Mouse (Mus musculus): Measurements from ENCODE around the gene Duoxa1. TPM values are rescaled to one million over a fixed set of nuclear protein-coding genes. Genes with fewer than 3 reads are reported as not detected.

The Duoxa1 gene
- polyA plus RNA-seq, 2 experiments, result 6.9 to 10.3 TPM

DNA sequence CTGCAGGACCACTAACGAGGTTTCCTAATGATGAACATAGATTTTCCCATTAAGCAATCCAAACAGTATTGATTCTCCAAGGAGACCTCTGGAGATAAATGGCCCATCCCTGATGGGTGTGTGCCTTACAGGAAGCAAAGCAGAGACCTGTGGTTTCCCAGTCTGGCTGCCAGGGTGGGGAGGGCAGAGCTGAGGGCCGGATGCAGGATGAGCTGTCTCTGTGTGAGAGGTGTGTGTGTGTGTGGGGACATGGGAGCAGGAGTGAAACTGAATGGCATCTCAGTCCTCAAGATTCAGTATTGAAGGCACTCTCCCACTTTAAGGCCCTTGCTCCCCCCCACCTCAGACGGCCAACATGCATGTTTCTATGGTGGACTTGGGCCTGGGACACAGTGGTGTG is 42.7 kb upstream of the Duoxa1 start:
- Histone ChIP-seq H3K4me2 (replicated peaks; ENCODE audit: low read depth, low read length, severe bottlenecking) (no peak overlapping the region), H3K9me3 (ENCODE audit: control insufficient read depth, low read length) (no peaks in the 10 kb centered on the region), H3K9ac (ENCODE audit: low read depth, low read length, severe bottlenecking) (no peak overlapping the region), H3K36me3 (ENCODE audit: control insufficient read depth, insufficient read depth, low read length) (peaks cover 58% of the 10 kb centered on the region), H3K4me3 (replicated peaks; ENCODE audit: low read length) (no peak overlapping the region), H3K4me1 (ENCODE audit: control insufficient read depth, insufficient read depth, low read length) (peaks cover 3% of the 10 kb centered on the region; the same call in 1 of the 2 replicates), H3K27me3 (ENCODE audit: control insufficient read depth, insufficient read depth, low read length) (no peaks in the 10 kb centered on the region), H3K27ac (replicated peaks; ENCODE audit: low read depth, low read length) (no peak overlapping the region)
- 87% methylated on average over 3 of the region's 3 CpGs for WGBS
- DNase-seq (ENCODE audit: low spot score), result no peak
- TF ChIP-seq POLR2A (IDR thresholded peaks at IDR 0.05; ENCODE audit: borderline replicate concordance, extremely low read depth, insufficient read depth, insufficient read length), result no peak
- no peak for ATAC-seq (ENCODE audit: low FRiP score, low read depth)

DNA sequence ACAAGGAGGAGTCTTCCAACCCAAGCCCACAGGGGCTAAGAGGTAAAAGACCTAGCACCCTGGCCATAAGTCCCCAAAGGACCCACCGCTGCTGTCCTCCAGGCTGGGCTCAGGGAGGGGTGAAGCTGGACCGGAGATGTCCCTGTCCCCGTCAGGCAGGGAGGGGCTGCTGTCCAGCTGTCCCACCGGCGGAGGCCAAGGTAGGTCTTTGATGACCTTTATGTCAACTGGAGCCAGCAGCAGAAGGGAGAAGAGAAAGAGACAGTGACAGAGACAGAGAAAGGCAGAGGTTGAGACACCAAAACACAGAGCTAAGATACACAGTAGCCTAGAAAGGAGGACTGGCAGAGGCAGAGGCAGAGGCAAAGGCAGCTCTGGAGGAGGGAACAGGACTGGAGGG is 41.9 kb upstream of the Duoxa1 start:
- Histone ChIP-seq H3K27me3 (ENCODE audit: control insufficient read depth, insufficient read depth, low read length) (no peaks in the 10 kb centered on the region), H3K4me2 (replicated peaks; ENCODE audit: low read depth, low read length, severe bottlenecking) (no peak overlapping the region), H3K4me3 (replicated peaks; ENCODE audit: low read length) (no peak overlapping the region), H3K27ac (replicated peaks; ENCODE audit: low read depth, low read length) (no peak overlapping the region), H3K4me1 (ENCODE audit: control insufficient read depth, insufficient read depth, low read length) (peaks cover 3% of the 10 kb centered on the region; the same call in 1 of the 2 replicates), H3K9me3 (ENCODE audit: control insufficient read depth, low read length) (no peaks in the 10 kb centered on the region), H3K9ac (ENCODE audit: low read depth, low read length, severe bottlenecking) (no peak overlapping the region), H3K36me3 (ENCODE audit: control insufficient read depth, insufficient read depth, low read length) (peaks cover 58% of the 10 kb centered on the region)
- TF ChIP-seq POLR2A (IDR thresholded peaks at IDR 0.05; ENCODE audit: borderline replicate concordance, extremely low read depth, insufficient read depth, insufficient read length), result no peak
- ATAC-seq (ENCODE audit: low FRiP score, low read depth) (no peak), DNase-seq (ENCODE audit: low spot score) (no peak)
- WGBS, result 92% methylated on average over 5 of the region's 5 CpGs

DNA sequence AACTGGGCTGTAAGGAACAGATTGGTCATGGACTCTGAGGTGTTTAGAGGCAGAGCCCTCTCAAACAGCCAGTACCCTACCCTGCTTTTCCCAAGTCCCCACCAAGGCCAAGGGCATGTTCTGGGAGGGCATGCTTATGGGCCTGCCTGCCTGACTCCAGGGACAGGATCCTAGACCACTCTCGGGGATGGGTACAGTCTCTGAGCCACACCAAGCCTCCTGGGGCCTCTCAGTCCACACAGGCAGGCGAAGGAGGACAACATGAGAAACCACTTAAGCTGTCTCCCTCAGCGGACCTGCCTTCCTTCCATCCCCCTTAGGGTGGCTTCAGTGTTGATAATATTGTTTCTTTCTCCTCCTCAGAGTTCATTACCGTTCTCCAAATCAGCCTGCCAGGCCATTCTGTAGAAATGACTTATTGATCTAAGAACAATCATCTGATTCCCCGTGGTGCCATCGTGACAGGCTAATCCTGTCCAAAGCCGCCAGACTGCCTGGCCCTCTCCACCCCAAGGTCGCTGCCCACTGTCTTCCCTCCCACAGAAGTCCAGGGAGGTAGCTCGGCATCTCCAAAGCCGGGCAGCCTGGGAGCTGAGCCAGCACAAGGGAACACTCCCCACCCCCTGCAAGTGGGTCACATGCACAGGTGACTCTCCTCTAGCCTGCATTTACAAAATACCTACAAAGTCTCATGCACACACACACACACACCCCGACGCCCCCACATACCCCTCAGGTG is 40.8 kb upstream of the Duoxa1 start:
- 78% methylated on average over 12 of the region's 12 CpGs for WGBS
- ATAC-seq (ENCODE audit: low FRiP score, low read depth), result no peak

DNA sequence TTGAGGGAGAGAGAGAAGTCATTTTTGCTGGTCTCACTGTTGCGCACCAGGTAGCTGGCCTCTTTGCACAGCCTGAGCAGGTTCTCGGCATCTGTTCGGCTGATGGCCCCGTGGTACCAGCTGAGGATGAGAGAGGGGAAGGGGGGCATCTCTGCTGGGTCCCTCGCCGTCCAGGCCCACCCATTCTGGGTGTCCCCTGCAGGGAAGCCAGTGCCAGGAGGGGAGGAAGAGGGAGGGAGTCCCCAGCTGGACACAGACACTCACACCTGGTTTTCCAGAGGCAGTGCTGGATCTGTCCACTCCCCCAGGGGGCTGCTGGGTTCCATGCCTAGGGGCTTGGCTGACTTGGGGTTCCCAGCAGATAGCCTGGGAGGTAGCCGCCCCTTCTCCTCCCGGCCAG is 40.2 kb upstream of the Duoxa1 start:
- Histone ChIP-seq H3K4me3 (replicated peaks; ENCODE audit: low read length) (no peak overlapping the region), H3K27ac (replicated peaks; ENCODE audit: low read depth, low read length) (no peak overlapping the region), H3K27me3 (ENCODE audit: control insufficient read depth, insufficient read depth, low read length) (no peaks in the 10 kb centered on the region), H3K4me1 (ENCODE audit: control insufficient read depth, insufficient read depth, low read length) (peaks cover 11% of the 10 kb centered on the region), H3K36me3 (ENCODE audit: control insufficient read depth, insufficient read depth, low read length) (peaks cover 52% of the 10 kb centered on the region), H3K9ac (ENCODE audit: low read depth, low read length, severe bottlenecking) (no peak overlapping the region), H3K4me2 (replicated peaks; ENCODE audit: low read depth, low read length, severe bottlenecking) (no peak overlapping the region), H3K9me3 (ENCODE audit: control insufficient read depth, low read length) (no peaks in the 10 kb centered on the region)
- DNase-seq (ENCODE audit: low spot score), result no peak
- ATAC-seq (ENCODE audit: low FRiP score, low read depth), result no peak
- TF ChIP-seq POLR2A (IDR thresholded peaks at IDR 0.05; ENCODE audit: borderline replicate concordance, extremely low read depth, insufficient read depth, insufficient read length), result no peak
- 79% methylated on average over 8 of the region's 8 CpGs for WGBS

More for the DNA sequence above, 40.8 kb upstream of the Duoxa1 start:
- no peak overlapping the region for H3K9ac ChIP-seq (ENCODE audit: low read depth, low read length, severe bottlenecking)
- peaks cover 58% of the 10 kb centered on the region for H3K36me3 ChIP-seq (ENCODE audit: control insufficient read depth, insufficient read depth, low read length)
- no peak for TF ChIP-seq POLR2A (IDR thresholded peaks at IDR 0.05; ENCODE audit: borderline replicate concordance, extremely low read depth, insufficient read depth, insufficient read length)
- no peak overlapping the region for H3K4me3 ChIP-seq (replicated peaks; ENCODE audit: low read length)
- no peak overlapping the region for H3K27ac ChIP-seq (replicated peaks; ENCODE audit: low read depth, low read length)
- DNase-seq (ENCODE audit: low spot score), result no peak
- no peak overlapping the region for H3K4me2 ChIP-seq (replicated peaks; ENCODE audit: low read depth, low read length, severe bottlenecking)
- no peaks in the 10 kb centered on the region for H3K27me3 ChIP-seq (ENCODE audit: control insufficient read depth, insufficient read depth, low read length)
- peaks cover 7% of the 10 kb centered on the region for H3K4me1 ChIP-seq (ENCODE audit: control insufficient read depth, insufficient read depth, low read length)
- H3K9me3 ChIP-seq (ENCODE audit: control insufficient read depth, low read length), result no peaks in the 10 kb centered on the region

DNA sequence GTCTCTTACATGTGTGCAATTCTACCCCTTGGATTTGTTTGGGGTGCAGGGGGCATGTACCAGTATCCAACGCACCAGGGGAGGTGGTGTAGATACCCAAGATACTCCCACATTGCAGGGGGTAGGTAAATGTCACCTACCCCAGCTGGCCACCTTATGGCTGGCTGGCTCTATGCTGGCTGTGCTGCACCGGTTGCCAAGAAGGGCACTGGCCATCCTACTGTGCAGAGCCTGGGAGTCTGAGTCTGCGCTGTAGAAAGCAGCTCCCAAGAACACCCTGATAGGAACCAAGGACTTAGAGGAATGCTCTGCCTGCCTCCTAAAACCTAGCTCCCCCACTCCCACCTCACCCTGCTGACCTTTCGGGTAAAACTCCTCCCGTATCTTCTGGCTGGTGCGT is 39.5 kb upstream of the Duoxa1 start:
- no peak overlapping the region for H3K4me3 ChIP-seq (replicated peaks; ENCODE audit: low read length)
- no peak overlapping the region for H3K27ac ChIP-seq (replicated peaks; ENCODE audit: low read depth, low read length)
- peaks cover 15% of the 10 kb centered on the region for H3K4me1 ChIP-seq (ENCODE audit: control insufficient read depth, insufficient read depth, low read length)
- DNase-seq (ENCODE audit: low spot score) (no peak), ATAC-seq (ENCODE audit: low FRiP score, low read depth) (no peak)
- H3K4me2 ChIP-seq (replicated peaks; ENCODE audit: low read depth, low read length, severe bottlenecking), result no peak overlapping the region
- no peak for TF ChIP-seq POLR2A (IDR thresholded peaks at IDR 0.05; ENCODE audit: borderline replicate concordance, extremely low read depth, insufficient read depth, insufficient read length)
- H3K9me3 ChIP-seq (ENCODE audit: control insufficient read depth, low read length), result no peaks in the 10 kb centered on the region
- peaks cover 47% of the 10 kb centered on the region for H3K36me3 ChIP-seq (ENCODE audit: control insufficient read depth, insufficient read depth, low read length)
- WGBS, result 82% methylated on average over 6 of the region's 6 CpGs
- no peak overlapping the region for H3K9ac ChIP-seq (ENCODE audit: low read depth, low read length, severe bottlenecking)
- H3K27me3 ChIP-seq (ENCODE audit: control insufficient read depth, insufficient read depth, low read length), result no peaks in the 10 kb centered on the region

Data from limb, embryonic 14.5 days (tissue).